In genomic region chr1:65186287-65187073, GRCm38 (mm10) we compare ENCODE assay signal across 1 mouse cellular context.
TF ChIP-seq lines count a peak whose summit lies in the region.

Idh1 (minus strand) TSS chr1:65186500.
Pikfyve (plus strand) TSS chr1:65186683.

TF ChIP-seq in CH12.LX, 34 proteins besides CTCF, POLR2A, EP300 and RAD21 (continued from another document):
- TF ChIP-seq GABPA (IDR thresholded peaks at IDR 0.05; ENCODE audit: insufficient replicate concordance, low read depth, low read length): no peak
- TF ChIP-seq SIN3A (IDR thresholded peaks at IDR 0.05; ENCODE audit: low read length): peak; percentile 98
- peak; percentile 94 for TF ChIP-seq MAZ (IDR thresholded peaks at IDR 0.05; ENCODE audit: low read depth, low read length)
- no peak for TF ChIP-seq PAX5 (IDR thresholded peaks at IDR 0.05; ENCODE audit: low read length)
- TF ChIP-seq CHD2 (IDR thresholded peaks at IDR 0.05; ENCODE audit: low read length): peak; percentile 89
- peak; percentile 76 for TF ChIP-seq TBP (conservative IDR thresholded peaks at IDR 0.05; ENCODE audit: low read depth, low read length)
- TF ChIP-seq RCOR1 (conservative IDR thresholded peaks at IDR 0.05; ENCODE audit: low read depth, low read length): 0 out of 2 replicates have a peak, but pooled peaks have one; percentile 40
- peak; percentile 37; the same call in 1 of the 2 replicates for TF ChIP-seq MEF2A (IDR thresholded peaks at IDR 0.05; ENCODE audit: borderline replicate concordance, low read depth, low read length)
- TF ChIP-seq MAX (IDR thresholded peaks at IDR 0.05; ENCODE audit: low read length): peak; percentile 5; the same call in 1 of the 2 replicates
- peak; percentile 91 for TF ChIP-seq NELFE (IDR thresholded peaks at IDR 0.05; ENCODE audit: low read depth, low read length)
- TF ChIP-seq JUND (conservative IDR thresholded peaks at IDR 0.05; ENCODE audit: low read depth, low read length): no peak
- no peak for TF ChIP-seq E2F4 (IDR thresholded peaks at IDR 0.05; ENCODE audit: insufficient replicate concordance, low read depth, low read length)
- no peak for TF ChIP-seq ZC3H11A (IDR thresholded peaks at IDR 0.05; ENCODE audit: low read depth, low read length)
